Mouse (Mus musculus) MEL (cell line): ENCODE measurements around the gene Syce1l. TPM values are rescaled to one million over a fixed set of nuclear protein-coding genes. Genes with fewer than 3 reads are reported as not detected.

Experiments
- DNase-seq: peaks from one replicate; pipeline ENCODE4 v3.0.0; 2011; ENCODE audit warnings: low read depth, low spot score
- H3K27ac ChIP-seq: 2 replicates; pipeline ENCODE4 v1.5.1; 2012; ENCODE audit warnings: low read depth, mild to moderate bottlenecking, control low read depth, low read length, moderate library complexity; ENCODE audit not compliant: control insufficient read depth
- H3K27me3 ChIP-seq, 2 experiments: fragments of 150-350 bp in 1 of 2; sonication (generic) in 1 of 2; 2 replicates each; pipeline ENCODE4 v1.6.1; 2012; ENCODE audit warnings: low read length in 2 of 2, mild to moderate bottlenecking in 2 of 2, improper control_type of control experiment in 1 of 2, moderate library complexity in 1 of 2; ENCODE audit not compliant: insufficient read depth in 2 of 2, control insufficient read depth in 1 of 2
- H3K36me3 ChIP-seq, 2 experiments: 2 replicates each; pipeline ENCODE4 v1.6.1; 2012 to 2014; ENCODE audit warnings: low read length in 2 of 2, improper control_type of control experiment in 1 of 2, inconsistent platforms in 1 of 2, mild to moderate bottlenecking in 1 of 2; ENCODE audit not compliant: insufficient read depth in 2 of 2, control insufficient read depth in 1 of 2
- H3K4me1 ChIP-seq, 2 experiments: fragments of 150-350 bp in 1 of 2; sonication (generic) in 1 of 2; 2 replicates each; pipeline ENCODE4 v1.6.1; 2012; ENCODE audit warnings: low read length in 2 of 2, improper control_type of control experiment in 1 of 2, mild to moderate bottlenecking in 1 of 2; ENCODE audit not compliant: insufficient read depth in 2 of 2, control insufficient read depth in 1 of 2
- H3K4me3 ChIP-seq, 2 experiments: fragments of 150-350 bp in 1 of 2; sonication (generic) in 1 of 2; 2 replicates each; pipeline ENCODE4 v1.5.1; 2012; ENCODE audit warnings: low read depth in 2 of 2, low read length in 2 of 2, mild to moderate bottlenecking in 2 of 2, moderate library complexity in 2 of 2, control low read depth in 1 of 2, improper control_type of control experiment in 1 of 2; ENCODE audit not compliant: control insufficient read depth in 1 of 2, insufficient read depth in 1 of 2
- H3K79me2 ChIP-seq: 2 replicates; pipeline ENCODE4 v1.6.1; 2012; ENCODE audit warnings: mild to moderate bottlenecking, low read length, moderate library complexity; ENCODE audit not compliant: control insufficient read depth, poor library complexity, insufficient read depth
- H3K9ac ChIP-seq: 2 replicates; pipeline ENCODE4 v1.6.1; 2012; ENCODE audit warnings: low read depth, mild to moderate bottlenecking, control low read depth, low read length, moderate library complexity; ENCODE audit not compliant: control insufficient read depth, poor library complexity, severe bottlenecking
- H3K9me3 ChIP-seq: fragments of 150-350 bp; sonication (generic); replicated peaks from 2 replicates; pipeline ENCODE4 v1.6.1; 2012; ENCODE audit warnings: mild to moderate bottlenecking, low read length, improper control_type of control experiment, moderate library complexity; ENCODE audit not compliant: insufficient read depth
- BHLHE40 ChIP-seq: IDR thresholded peaks from 2 replicates; pipeline ENCODE4 v1.6.1; 2012; ENCODE audit warnings: low read depth, mild to moderate bottlenecking, inconsistent platforms, low read length, improper control_type of control experiment, borderline replicate concordance
- CHD2 ChIP-seq: IDR thresholded peaks from 2 replicates; pipeline ENCODE4 v1.6.1; 2011; ENCODE audit warnings: low read length, improper control_type of control experiment
- CTCF ChIP-seq, 3 experiments: IDR thresholded peaks in 2 of 3; conservative IDR thresholded peaks in 1 of 3; 2 replicates each; pipeline ENCODE4 v1.5.1; 2011 to 2012; ENCODE audit warnings: low read length in 3 of 3, low read depth in 2 of 3, mild to moderate bottlenecking in 2 of 3, improper control_type of control experiment in 1 of 3, inconsistent platforms in 1 of 3, mixed read lengths in 1 of 3, moderate library complexity in 1 of 3; ENCODE audit not compliant: control insufficient read depth in 1 of 3, insufficient read depth in 1 of 3, poor library complexity in 1 of 3, severe bottlenecking in 1 of 3
- E2F4 ChIP-seq: IDR thresholded peaks from 2 replicates; pipeline ENCODE4 v1.6.1; 2011; ENCODE audit warnings: low read depth, low read length, improper control_type of control experiment, borderline replicate concordance
- ETS1 ChIP-seq: IDR thresholded peaks from 2 replicates; pipeline ENCODE4 v1.6.1; 2012; ENCODE audit warnings: low read depth, mild to moderate bottlenecking, inconsistent platforms, low read length, improper control_type of control experiment, moderate library complexity
- GATA1 ChIP-seq: IDR thresholded peaks from 2 replicates; pipeline ENCODE4 v1.6.1; 2011; ENCODE audit warnings: low read depth, low read length, improper control_type of control experiment
- HCFC1 ChIP-seq: IDR thresholded peaks from 2 replicates; pipeline ENCODE4 v1.6.1; 2012; ENCODE audit warnings: low read depth, mild to moderate bottlenecking, inconsistent platforms, low read length, improper control_type of control experiment, moderate library complexity
- JUND ChIP-seq: IDR thresholded peaks from 2 replicates; pipeline ENCODE4 v1.6.1; 2011; ENCODE audit warnings: low read depth, mild to moderate bottlenecking, improper control_type of control experiment, low read length
- MAFK ChIP-seq: IDR thresholded peaks from 2 replicates; pipeline ENCODE4 v1.6.1; 2011; ENCODE audit warnings: low read depth, mild to moderate bottlenecking, low read length, improper control_type of control experiment, borderline replicate concordance
- MAX ChIP-seq: IDR thresholded peaks from 2 replicates; pipeline ENCODE4 v1.6.1; 2011; ENCODE audit warnings: low read length, improper control_type of control experiment
- MAZ ChIP-seq: IDR thresholded peaks from 2 replicates; pipeline ENCODE4 v1.6.1; 2012; ENCODE audit warnings: low read depth, mild to moderate bottlenecking, inconsistent platforms, low read length, improper control_type of control experiment
- MEF2A ChIP-seq: IDR thresholded peaks from 2 replicates; pipeline ENCODE4 v1.6.1; 2014; ENCODE audit warnings: low read depth, mild to moderate bottlenecking, inconsistent platforms, low read length, improper control_type of control experiment; ENCODE audit not compliant: poor library complexity, insufficient replicate concordance, severe bottlenecking; ENCODE audit errors: extremely low read depth
- MXI1 ChIP-seq: IDR thresholded peaks from 2 replicates; pipeline ENCODE4 v1.6.1; 2011; ENCODE audit warnings: mild to moderate bottlenecking, low read depth, low read length, improper control_type of control experiment
- MYB ChIP-seq: IDR thresholded peaks from 2 replicates; pipeline ENCODE4 v1.6.1; 2011; ENCODE audit warnings: mild to moderate bottlenecking, low read depth, low read length, improper control_type of control experiment
- MYC ChIP-seq: IDR thresholded peaks from 2 replicates; pipeline ENCODE4 v1.6.1; 2011; ENCODE audit warnings: low read depth, mild to moderate bottlenecking, low read length, improper control_type of control experiment, moderate library complexity
- NELFE ChIP-seq: IDR thresholded peaks from 2 replicates; pipeline ENCODE4 v1.6.1; 2011; ENCODE audit warnings: low read depth, low read length, improper control_type of control experiment
- POLR2A ChIP-seq, 2 experiments: IDR thresholded peaks; 2 replicates each; pipeline ENCODE4 v1.6.1; 2011 to 2012; ENCODE audit warnings: low read length in 2 of 2, mild to moderate bottlenecking in 2 of 2, control low read depth in 1 of 2, improper control_type of control experiment in 1 of 2, low read depth in 1 of 2, moderate library complexity in 1 of 2; ENCODE audit not compliant: control insufficient read depth in 1 of 2, insufficient read depth in 1 of 2, poor library complexity in 1 of 2
- POLR2AphosphoS2 ChIP-seq: IDR thresholded peaks from 2 replicates; pipeline ENCODE4 v1.6.1; 2011; ENCODE audit warnings: low read length, improper control_type of control experiment
- RAD21 ChIP-seq: IDR thresholded peaks from 2 replicates; pipeline ENCODE4 v1.6.1; 2011; ENCODE audit warnings: mild to moderate bottlenecking, low read depth, low read length, improper control_type of control experiment
- SIN3A ChIP-seq: IDR thresholded peaks from 2 replicates; pipeline ENCODE4 v1.6.1; 2012; ENCODE audit warnings: low read length, improper control_type of control experiment, inconsistent platforms
- SMC3 ChIP-seq: IDR thresholded peaks from 2 replicates; pipeline ENCODE4 v1.6.1; 2011; ENCODE audit warnings: low read depth, low read length, improper control_type of control experiment
- TCF12 ChIP-seq: IDR thresholded peaks from 2 replicates; pipeline ENCODE4 v1.6.1; 2014; ENCODE audit warnings: low read depth, mild to moderate bottlenecking, inconsistent platforms, low read length, improper control_type of control experiment, moderate library complexity
- UBTF ChIP-seq: IDR thresholded peaks from 2 replicates; pipeline ENCODE4 v1.6.1; 2012; ENCODE audit warnings: low read depth, mild to moderate bottlenecking, inconsistent platforms, low read length, improper control_type of control experiment, moderate library complexity, borderline replicate concordance; ENCODE audit not compliant: insufficient read depth
- USF1 ChIP-seq: IDR thresholded peaks from 2 replicates; pipeline ENCODE4 v1.6.1; 2014; ENCODE audit warnings: low read depth, mild to moderate bottlenecking, inconsistent platforms, low read length, improper control_type of control experiment, moderate library complexity
- ZC3H11A ChIP-seq: IDR thresholded peaks from 2 replicates; pipeline ENCODE4 v1.6.1; 2012; ENCODE audit warnings: low read depth, mild to moderate bottlenecking, inconsistent platforms, low read length, improper control_type of control experiment
- ZKSCAN1 ChIP-seq: IDR thresholded peaks from 2 replicates; pipeline ENCODE4 v1.6.1; 2012; ENCODE audit warnings: low read depth, mild to moderate bottlenecking, inconsistent platforms, low read length, improper control_type of control experiment, moderate library complexity
- polyA plus RNA-seq, 2 experiments: library from polyadenylated mRNA; stranded (reverse) in 1 of 2; unstranded in 1 of 2; fragments of >175 nt in 1 of 2; fragments of >200 nt in 1 of 2; gene quantifications; 2 replicates each; pipeline versions ENCODE4 v1.2.1 to v1.2.4; 2012; ENCODE audit warnings: low replicate concordance in 2 of 2, low read depth in 1 of 2; ENCODE audit not compliant: insufficient read length in 2 of 2, insufficient read depth in 1 of 2, missing spikeins in 1 of 2
- total RNA-seq: library from RNA; depleted of rRNA; stranded (reverse); fragments of 300-350 nt; gene quantifications from 2 replicates; pipeline ENCODE4 v1.2.3, GENCODE M21; 2012; rRNA removed

Gene Syce1l
- total RNA-seq: not detected in 2 replicates
- polyA plus RNA-seq: not detected

DNA sequence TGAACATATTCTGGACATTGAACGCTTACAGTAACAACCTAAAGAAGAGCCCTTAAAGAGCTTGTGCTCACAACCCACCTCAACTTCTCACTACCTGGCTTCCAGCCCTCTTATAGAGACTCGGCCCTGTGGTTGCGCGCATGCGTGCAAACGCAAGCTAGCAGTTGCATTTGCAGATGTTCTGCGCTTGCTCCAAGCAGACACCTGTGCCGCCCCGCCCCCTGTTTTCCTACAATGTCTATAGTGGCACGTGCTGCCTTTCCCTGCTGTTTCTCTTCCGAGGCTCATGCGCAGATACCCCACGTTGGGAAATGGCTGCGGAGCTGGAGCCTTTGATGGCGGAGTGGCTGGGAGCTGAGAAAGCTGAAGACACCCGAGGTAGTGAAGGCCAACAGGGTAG, at the start of gene Syce1l:
Gene Syce1l, plus strand, starts transcription at position 288 of the 400 bp plus-strand sequence.
- Histone ChIP-seq H3K9ac (no peak within 1 kb of the TSS), H3K4me3 (no peak within 1 kb of the TSS), H3K79me2 (no peaks in the 10 kb centered on the region), H3K27me3 (no peaks in the 10 kb centered on the region), H3K27ac (no peak within 1 kb of the TSS), H3K4me1 (no peaks in the 10 kb centered on the region), H3K9me3 (no peaks in the 10 kb centered on the region), H3K36me3 (no peaks in the 10 kb centered on the region)
- no peak for DNase-seq
- no peak for TF ChIP-seq MAFK
- no peak for TF ChIP-seq ETS1

DNA sequence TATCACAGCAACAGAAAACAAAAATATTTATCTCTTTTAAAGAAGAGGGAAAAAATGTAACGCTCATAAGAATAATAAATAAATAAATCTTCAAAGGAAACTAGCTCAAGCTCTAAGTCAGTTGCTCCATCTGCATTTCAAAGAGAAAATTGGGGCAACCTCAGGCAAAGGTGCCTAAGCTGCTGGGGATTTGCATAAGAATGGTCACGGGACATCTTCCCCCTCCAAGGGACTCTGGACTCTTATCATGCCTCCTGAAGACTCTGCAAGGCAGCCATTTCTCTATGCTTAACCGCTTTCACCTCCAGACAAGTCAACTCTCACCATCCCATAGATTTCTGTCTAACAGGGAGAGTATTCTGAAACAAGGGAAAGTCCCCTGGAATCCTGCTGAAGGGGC, 44.6 kb upstream of the Syce1l start:
- no peak overlapping the region for H3K9ac ChIP-seq
- no peaks in the 10 kb centered on the region for H3K36me3 ChIP-seq
- no peaks in the 10 kb centered on the region for H3K4me1 ChIP-seq
- no peaks in the 10 kb centered on the region for H3K9me3 ChIP-seq
- H3K27me3 ChIP-seq: no peaks in the 10 kb centered on the region
- TF ChIP-seq POLR2A (IDR thresholded peaks at IDR 0.05; ENCODE audit: control insufficient read depth in 1 of 2, insufficient read depth in 1 of 2, low read depth in 1 of 2, low read length in 2 of 2, poor library complexity in 1 of 2) (no peak), SIN3A (no peak), ZC3H11A (no peak), BHLHE40 (no peak), CHD2 (no peak), MYB (no peak)
- H3K27ac ChIP-seq: no peak overlapping the region
- no peak overlapping the region for H3K4me3 ChIP-seq
- H3K79me2 ChIP-seq: no peaks in the 10 kb centered on the region
- no peak for DNase-seq

DNA sequence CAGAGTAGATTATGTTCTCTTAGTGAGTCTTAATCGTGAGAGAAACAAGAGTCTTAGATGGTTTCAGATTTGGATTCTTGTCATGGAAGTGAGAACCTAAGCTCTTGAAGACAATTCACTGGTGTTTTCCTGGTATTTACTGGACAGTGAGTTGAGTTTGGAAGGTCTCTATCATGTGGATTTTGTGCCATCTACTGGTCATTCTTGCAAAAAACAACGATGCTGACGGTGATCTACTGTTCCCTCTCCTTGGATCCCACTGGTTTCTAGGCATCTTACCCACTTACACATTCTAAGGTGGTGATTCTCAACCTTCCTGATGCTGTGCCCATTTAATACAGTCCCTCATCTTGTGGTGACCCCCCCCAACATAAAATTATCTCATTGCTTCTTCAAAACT, 10.4 kb upstream of the Syce1l start:
- DNase-seq: peak; percentile 63

More for the DNA sequence above, 10.4 kb upstream of the Syce1l start:
- TF ChIP-seq MAX (no peak), TCF12 (no peak), CHD2 (no peak), GATA1 (no peak), BHLHE40 (no peak), CTCF (IDR thresholded peaks at IDR 0.05 in 2 of 3, conservative IDR thresholded peaks at IDR 0.05 in 1 of 3; ENCODE audit: control insufficient read depth in 1 of 3, insufficient read depth in 1 of 3, low read depth in 2 of 3, low read length in 3 of 3, poor library complexity in 1 of 3, severe bottlenecking in 1 of 3) (peak; percentile 13 to 81 (median 44); a peak in 5 of 6 replicates), MXI1 (no peak), MEF2A (no peak), UBTF (no peak), E2F4 (no peak), MYC (no peak), USF1 (no peak), HCFC1 (no peak), RAD21 (peak; percentile 90), POLR2AphosphoS2 (no peak), SIN3A (no peak), MAZ (no peak), JUND (no peak), NELFE (no peak), ZC3H11A (peak; percentile 68), SMC3 (peak; percentile 73), ZKSCAN1 (no peak)
- TF ChIP-seq, all 39 proteins: peak for 4
- no peaks in the 10 kb centered on the region for H3K27me3 ChIP-seq
- H3K9me3 ChIP-seq: no peaks in the 10 kb centered on the region
- H3K4me3 ChIP-seq: no peak overlapping the region
- peaks cover 16% of the 10 kb centered on the region for H3K79me2 ChIP-seq
- H3K36me3 ChIP-seq: peaks cover 0 to 4% of the 10 kb centered on the region in 2 experiments; a peak in 1 of 4 replicates
- H3K4me1 ChIP-seq: peaks cover 0 to 11% of the 10 kb centered on the region in 2 experiments; a peak in 2 of 4 replicates
- no peak overlapping the region for H3K9ac ChIP-seq
- H3K27ac ChIP-seq: no peak overlapping the region
